Mouse (Mus musculus) c-Kit-negative CD71-positive TER-119-positive erythroid progenitor cells, embryonic 14.5 days (primary cell): ENCODE measurements around the gene Ash1l.

Experiments
- DNase-seq: peaks from one replicate; pipeline ENCODE4 v3.0.0-alpha.2; 2013; ENCODE audit warnings: low read depth, low spot score

Gene Ash1l

GRCm38 (mm10) chr3:89091811-89092508, 141.5 kb downstream of the Ash1l start:
- no peak for DNase-seq

GRCm38 (mm10) chr3:89092509-89093090, 142.2 kb downstream of the Ash1l start:
- DNase-seq, result no peak

GRCm38 (mm10) chr3:89093175-89093574, 142.8 kb downstream of the Ash1l start, which contains the start of gene Rusc1:
Gene Rusc1, minus strand, starts transcription at chr3:89093311.
- DNase-seq, result no peak

GRCm38 (mm10) chr3:89094021-89094420, 143.6 kb downstream of the Ash1l start:
- no peak for DNase-seq

- no peak for DNase-seq
Measured at GRCm38 (mm10) chr3:89100811-89101210, 150.4 kb downstream of the Ash1l start, which contains the start of gene Gm43738. Gene Gm43738, minus strand, starts transcription at chr3:89101099.

GRCm38 (mm10) chr3:89101459-89101811, 151.0 kb downstream of the Ash1l start:
- no peak for DNase-seq

GRCm38 (mm10) chr3:89101812-89102494, 151.5 kb downstream of the Ash1l start, which contains the start of gene Fdps:
Gene Fdps, minus strand, starts transcription at chr3:89101959.
- DNase-seq, result peak; percentile 98

GRCm38 (mm10) chr3:89102495-89103290, 152.3 kb downstream of the Ash1l start:
- no peak for DNase-seq

- no peak for DNase-seq
Measured at GRCm38 (mm10) chr3:89103291-89103595, 152.8 kb downstream of the Ash1l start.

GRCm38 (mm10) chr3:89106881-89107280, 156.5 kb downstream of the Ash1l start:
- DNase-seq, result no peak

- no peak for DNase-seq
Measured at GRCm38 (mm10) chr3:89107545-89107944, 157.1 kb downstream of the Ash1l start.

- DNase-seq, result no peak
Measured at GRCm38 (mm10) chr3:89108146-89108545, 157.7 kb downstream of the Ash1l start.

- DNase-seq, result no peak
Measured at GRCm38 (mm10) chr3:89113058-89113457, 162.6 kb downstream of the Ash1l start.

GRCm38 (mm10) chr3:89115522-89115921, 165.1 kb downstream of the Ash1l start:
- DNase-seq, result peak; percentile 57

- no peak for DNase-seq
Measured at GRCm38 (mm10) chr3:89123313-89123712, 172.9 kb downstream of the Ash1l start.

- DNase-seq, result no peak
Measured at GRCm38 (mm10) chr3:89124241-89124640, 173.8 kb downstream of the Ash1l start.

- no peak for DNase-seq
Measured at GRCm38 (mm10) chr3:89125981-89126380, 175.6 kb downstream of the Ash1l start.
